Mouse (Mus musculus): ENCODE data around the gene Phlda1.

The Phlda1 gene

GRCm38 (mm10) chr10:111503716-111504115, 2.4 kb upstream of the Phlda1 start:
- in situ Hi-C loops (cut with MboI, MseI) = loop anchor here (5.0 kb wide), 1 partner anchor 459 kb away; no protein-coding TSS in a partner anchor

GRCm38 (mm10) chr10:111504606-111505005, 1.5 kb upstream of the Phlda1 start:
- in situ Hi-C loops (cut with MboI, MseI) = loop anchor here (5.0 kb wide), 3 partner anchors 278 to 458 kb away; no protein-coding TSS in a partner anchor

DNA sequence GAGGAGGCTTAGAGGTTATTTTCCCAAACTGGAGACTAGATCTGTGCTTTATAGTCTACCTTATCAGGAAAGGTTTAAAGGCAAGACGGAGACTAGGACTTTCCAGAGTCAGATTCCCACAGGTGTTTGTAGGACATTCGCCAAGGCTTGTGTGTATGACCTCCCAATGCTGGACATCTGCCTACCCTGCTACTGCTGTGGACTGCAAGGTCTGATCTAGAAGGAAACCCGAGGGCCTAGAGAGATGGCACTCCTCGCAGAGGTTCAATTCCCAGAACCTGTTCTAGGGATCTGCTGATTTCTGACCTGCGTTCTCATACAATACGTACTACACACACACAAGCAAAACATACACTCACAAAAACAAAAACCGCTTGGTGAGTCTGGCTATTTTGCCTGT, 680 bp upstream of the Phlda1 start:
- in situ Hi-C loops (cut with MboI, MseI) = loop anchor here (5.0 kb wide), 2 partner anchors 277 to 417 kb away; no protein-coding TSS in a partner anchor

- in situ Hi-C loops (cut with MboI, MseI) = loop anchor here (5.0 kb wide), 2 partner anchors 275 to 415 kb away; no protein-coding TSS in a partner anchor
Observed at GRCm38 (mm10) chr10:111506926-111507459, 907 bp downstream of the Phlda1 start.

- in situ Hi-C loops (cut with MboI, MseI) = loop anchor here (5.0 kb wide), 2 partner anchors 275 to 415 kb away; no protein-coding TSS in a partner anchor
Observed at GRCm38 (mm10) chr10:111507460-111508211, 1.6 kb downstream of the Phlda1 start.

GRCm38 (mm10) chr10:111508324-111509080, 2.4 kb downstream of the Phlda1 start:
- in situ Hi-C loops (cut with MboI, MseI) = loop anchor here (5.0 kb wide), 2 partner anchors 274 to 414 kb away; no protein-coding TSS in a partner anchor

- in situ Hi-C loops (cut with MboI, MseI) = loop anchor here (5.0 kb wide), 2 partner anchors 273 to 413 kb away; no protein-coding TSS in a partner anchor
Observed at GRCm38 (mm10) chr10:111509103-111509784, 3.2 kb downstream of the Phlda1 start.

- in situ Hi-C loops (cut with MboI, MseI) = loop anchor here (5.0 kb wide), 3 partner anchors 67 to 412 kb away; no protein-coding TSS in a partner anchor
Observed at GRCm38 (mm10) chr10:111509981-111510380, 3.9 kb downstream of the Phlda1 start.

DNA sequence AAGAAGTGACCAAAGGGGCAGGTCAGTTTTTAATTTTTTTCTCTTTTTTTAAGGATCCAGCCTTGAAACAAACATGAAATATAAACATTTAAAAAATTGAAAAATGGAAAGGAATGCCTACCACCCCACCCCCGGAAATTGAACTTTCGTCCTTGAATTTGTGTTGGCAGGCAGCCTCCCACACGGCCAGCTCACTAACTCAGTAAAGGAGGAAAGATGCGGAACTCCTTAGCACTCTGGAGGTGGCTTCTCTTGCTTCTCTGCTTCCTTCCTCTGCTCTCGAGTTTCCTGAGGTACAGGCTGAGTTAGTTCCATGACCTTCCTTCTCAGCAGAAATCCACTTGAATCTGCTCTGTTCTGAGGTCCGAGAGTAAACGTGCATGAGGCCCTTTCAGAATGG, 4.7 kb downstream of the Phlda1 start:
- in situ Hi-C loops (cut with MboI, MseI) = loop anchor here (5.0 kb wide), 1 partner anchor 67 kb away; no protein-coding TSS in a partner anchor

- in situ Hi-C loops (cut with MboI, MseI) = loop anchor here (5.0 kb wide), 1 partner anchor 65 kb away; no protein-coding TSS in a partner anchor
Observed at GRCm38 (mm10) chr10:111512036-111512568, 6.0 kb downstream of the Phlda1 start.

- in situ Hi-C loops (cut with MboI, MseI) = loop anchor here (5.0 kb wide), 1 partner anchor 63 kb away; no protein-coding TSS in a partner anchor
Observed at GRCm38 (mm10) chr10:111514282-111514885, 8.3 kb downstream of the Phlda1 start.

GRCm38 (mm10) chr10:111515071-111516010, 9.3 kb downstream of the Phlda1 start:
- in situ Hi-C loops (cut with MboI, MseI) = no loop called here

DNA sequence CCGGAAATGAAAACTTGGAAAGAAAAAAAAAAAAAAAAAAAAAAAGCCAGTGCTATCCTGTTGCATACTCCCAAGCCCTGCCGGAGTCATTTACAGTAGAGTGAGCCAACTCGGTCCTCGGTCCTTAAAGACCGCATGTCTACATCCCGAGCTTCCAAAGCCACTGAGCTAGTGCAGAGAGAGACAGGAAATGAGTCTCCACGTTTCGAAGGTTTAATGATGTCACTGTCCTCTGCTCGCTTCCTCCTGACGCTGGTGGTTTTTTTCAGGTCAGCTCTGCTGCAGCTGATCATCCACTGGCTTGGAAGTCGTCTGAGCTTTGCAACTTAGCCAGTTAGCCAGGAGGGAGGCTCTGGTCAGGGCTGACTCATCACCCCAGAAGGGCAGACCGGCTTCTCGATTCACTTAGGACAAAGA, 10.1 kb downstream of the Phlda1 start:
- in situ Hi-C loops (cut with MboI, MseI) = no loop called here

DNA sequence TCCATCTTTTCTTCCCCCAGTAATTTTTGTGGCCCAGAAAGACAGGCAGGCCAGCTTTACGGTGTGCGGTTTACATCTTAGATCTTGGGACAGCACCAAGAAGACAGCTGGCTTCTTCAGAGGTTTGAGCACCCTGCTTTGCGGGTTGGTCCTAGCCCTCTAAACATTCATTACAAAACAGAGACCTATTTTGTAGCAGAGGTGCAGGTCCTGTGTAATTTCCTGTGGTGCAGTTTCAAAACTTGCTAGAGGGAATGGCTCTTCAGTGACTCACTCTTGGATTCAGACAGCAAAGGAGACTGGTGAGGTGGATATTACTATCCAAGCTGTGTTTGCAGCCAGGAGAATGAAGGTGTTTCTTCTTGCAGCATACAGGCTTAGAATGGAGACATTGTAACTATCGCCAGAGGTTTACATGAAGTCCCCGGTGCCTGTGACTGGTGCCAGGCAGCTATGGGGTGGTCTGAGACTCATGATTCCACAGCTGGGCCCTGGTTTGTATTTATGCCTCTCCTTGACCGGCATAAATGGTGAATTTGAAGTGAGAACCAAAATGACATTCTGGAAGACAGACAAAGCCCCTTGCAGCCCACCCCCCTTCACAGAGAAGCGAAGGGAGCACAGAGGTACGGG, 10.8 kb downstream of the Phlda1 start:
- in situ Hi-C loops (cut with MboI, MseI) = no loop called here

- in situ Hi-C loops (cut with MboI, MseI) = no loop called here
Observed at GRCm38 (mm10) chr10:111518350-111518749, 12.3 kb downstream of the Phlda1 start.

GRCm38 (mm10) chr10:111519620-111520370, 13.7 kb downstream of the Phlda1 start:
- in situ Hi-C loops (cut with MboI, MseI) = no loop called here

- in situ Hi-C loops (cut with MboI, MseI) = no loop called here
Observed at GRCm38 (mm10) chr10:111520621-111521020, 14.5 kb downstream of the Phlda1 start.

- in situ Hi-C loops (cut with MboI, MseI) = no loop called here
Observed at GRCm38 (mm10) chr10:111521636-111522035, 15.6 kb downstream of the Phlda1 start.

All from regulatory T cell (primary cell).